9 mouse cellular contexts compared by ENCODE assay signal in the genomic region with DNA sequence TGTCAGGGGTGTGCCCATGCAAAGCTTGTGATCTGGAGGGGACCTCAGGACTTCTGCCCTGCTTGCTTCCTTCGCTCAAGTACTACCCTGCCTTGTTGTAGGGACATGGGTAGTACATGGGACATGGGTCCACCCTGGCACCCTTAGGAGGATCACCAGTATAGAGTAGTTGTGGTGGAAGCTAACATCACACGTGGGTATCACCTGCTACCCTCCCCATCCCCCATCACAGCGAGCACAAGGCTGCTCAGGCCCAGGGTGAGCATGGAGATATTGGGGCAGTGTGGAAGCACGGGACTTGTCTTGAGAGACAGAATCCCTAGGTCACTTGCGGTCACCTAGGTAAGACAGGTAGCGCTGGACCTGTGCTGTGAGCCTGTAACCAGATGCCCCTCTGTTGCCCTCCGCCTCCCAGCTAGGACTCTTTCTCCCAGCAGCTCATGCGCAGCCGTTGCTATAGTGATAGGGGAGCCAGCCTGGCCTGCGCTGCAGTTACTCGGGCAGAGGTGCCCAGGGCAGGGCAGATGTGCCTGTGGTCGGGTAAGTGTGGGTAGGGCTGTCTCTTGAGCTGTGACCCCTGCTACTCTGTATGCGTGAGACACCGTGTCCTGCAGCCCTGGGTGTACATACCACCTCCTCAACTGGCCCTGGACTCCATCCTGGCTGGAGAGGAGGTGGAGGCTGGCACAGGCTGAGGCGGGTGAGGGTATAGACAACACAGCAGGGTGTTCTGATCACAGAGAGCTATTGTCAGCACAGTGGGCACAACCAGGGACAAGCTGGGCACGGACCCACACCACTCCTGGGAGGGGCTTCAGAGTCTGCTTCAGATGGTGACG. TPM values are rescaled to one million over a fixed set of nuclear protein-coding genes. Genes with fewer than 3 reads are reported as not detected.
DNase-seq lines count a peak whose midpoint lies in the region; ATAC-seq and TF ChIP-seq lines count a peak whose summit lies in the region.
"Had no signal": no experiment of that assay in that cellular context is flagged by ENCODE, and none has a peak within 500 bp of the region (broad histone marks: within the 10 kb centered on the region; RNA-seq: fewer than 3 reads in every experiment).

No protein-coding gene starts in this region.

- no peak for ATAC-seq in stomach, embryonic 16.5 days (ENCODE audit: insufficient read depth, low FRiP score)
- no peak for ATAC-seq in stomach, postnatal 0 days (ENCODE audit: low FRiP score, low TSS enrichment)
- ATAC-seq in megakaryocyte-erythroid progenitor cell, adult 5-6 weeks (replicated peaks; ENCODE audit: low FRiP score, low TSS enrichment, poor library complexity, severe bottlenecking), result no peak

- TF ChIP-seq CTCF in cerebellum, adult 2 months (IDR thresholded peaks at IDR 0.05; ENCODE audit: borderline replicate concordance, insufficient read depth, low read depth, low read length), result no peak
- TF ChIP-seq CTCF in stomach, postnatal 0 days (IDR thresholded peaks at IDR 0.05; ENCODE audit: low read depth), result no peak

- peak overlapping the region; percentile 100 for H3K27ac ChIP-seq in cerebellum, adult 2 months (ENCODE audit: insufficient read depth, low read length)
- no peak overlapping the region for H3K27ac ChIP-seq in stomach, embryonic 16.5 days (ENCODE audit: low read length)
- H3K27ac ChIP-seq in stomach, postnatal 0 days (replicated peaks), result no peak overlapping the region
- H3K27ac ChIP-seq: limb, embryonic 13.5 days had no signal

- TF ChIP-seq POLR2A in cerebellum, adult 2 months (IDR thresholded peaks at IDR 0.05; ENCODE audit: borderline replicate concordance, insufficient read depth, low read length), result peak; percentile 16; the same call in 1 of the 2 replicates

- no peak overlapping the region for H3K4me2 ChIP-seq in stomach, embryonic 16.5 days (ENCODE audit: low read depth, low read length)
- no peak overlapping the region for H3K4me2 ChIP-seq in stomach, postnatal 0 days (replicated peaks; ENCODE audit: low read depth)

- peak overlapping the region; percentile 71 for H3K4me3 ChIP-seq in cerebellum, adult 2 months (replicated peaks; ENCODE audit: insufficient read depth, low read depth, low read length)
- H3K4me3 ChIP-seq in stomach, embryonic 16.5 days (replicated peaks; ENCODE audit: low read length), result no peak overlapping the region
- no peak overlapping the region for H3K4me3 ChIP-seq in stomach, postnatal 0 days (ENCODE audit: low read depth, low read length)
- H3K4me3 ChIP-seq: limb, embryonic 13.5 days had no signal

- DNase-seq in cerebellum, adult 2 months, result peak; percentile 59 to 62
- DNase-seq in cerebellum, postnatal 4 days (ENCODE audit: low spot score in 2 of 2), result no peak
- DNase-seq in stomach, postnatal 0 days (ENCODE audit: low spot score), result no peak
- peak; percentile 67 to 79 for DNase-seq in kidney, postnatal 4 days
- peak; percentile 13 for DNase-seq in splenic B cell, adult 2 months (ENCODE audit: low read depth, low spot score)
- no peak for DNase-seq in heart, adult 9 months (ENCODE audit: low spot score in 2 of 2)

- WGBS in cerebellum, adult 2 months, result 17% methylated on average over 17 of the region's 17 CpGs
- WGBS in stomach, embryonic 16.5 days, result 74% methylated on average over 17 of the region's 17 CpGs
- WGBS in stomach, postnatal 0 days, result 80% methylated on average over 17 of the region's 17 CpGs

- peaks cover 66% of the 10 kb centered on the region for H3K4me1 ChIP-seq in cerebellum, adult 2 months (ENCODE audit: control insufficient read depth, insufficient read depth, low read length)
- no peaks in the 10 kb centered on the region for H3K4me1 ChIP-seq in stomach, embryonic 16.5 days (ENCODE audit: control insufficient read depth, insufficient read depth, low read length)
- H3K4me1 ChIP-seq in stomach, postnatal 0 days (replicated peaks; ENCODE audit: control insufficient read depth, insufficient read depth), result no peaks in the 10 kb centered on the region

- H3K36me3 ChIP-seq in stomach, embryonic 16.5 days (ENCODE audit: control insufficient read depth, insufficient read depth, low read length), result no peaks in the 10 kb centered on the region
- no peaks in the 10 kb centered on the region for H3K36me3 ChIP-seq in stomach, postnatal 0 days (ENCODE audit: control insufficient read depth, insufficient read depth, low read length)
- H3K36me3 ChIP-seq in splenic B cell, adult 2 months (ENCODE audit: control insufficient read depth, insufficient read depth, low read length, poor library complexity, severe bottlenecking), result no peaks in the 10 kb centered on the region; the same call in 1 of the 2 replicates

- H3K27me3 ChIP-seq in cerebellum, adult 2 months (ENCODE audit: control insufficient read depth, insufficient read depth, low read length), result no peaks in the 10 kb centered on the region
- H3K27me3 ChIP-seq in stomach, embryonic 16.5 days (ENCODE audit: control insufficient read depth, insufficient read depth, low read length), result peaks cover 8% of the 10 kb centered on the region; the same call in 1 of the 2 replicates
- no peaks in the 10 kb centered on the region for H3K27me3 ChIP-seq in stomach, postnatal 0 days (ENCODE audit: control insufficient read depth, insufficient read depth, low read length)
- no peaks in the 10 kb centered on the region for H3K27me3 ChIP-seq in splenic B cell, adult 2 months (ENCODE audit: control insufficient read depth, insufficient read depth, low read length, poor library complexity, severe bottlenecking)

- no peaks in the 10 kb centered on the region for H3K9me3 ChIP-seq in stomach, embryonic 16.5 days (replicated peaks; ENCODE audit: control insufficient read depth, low read length)
- no peaks in the 10 kb centered on the region for H3K9me3 ChIP-seq in stomach, postnatal 0 days (ENCODE audit: control insufficient read depth, low read length)
- H3K9me3 ChIP-seq: limb, embryonic 13.5 days had no signal

- H3K9ac ChIP-seq in stomach, embryonic 16.5 days (ENCODE audit: low read length), result 0 out of 2 replicates have a peak overlapping the region, but pooled peaks have one; percentile 26
- H3K9ac ChIP-seq in stomach, postnatal 0 days (ENCODE audit: low read length), result no peak overlapping the region

- no peak for TF ChIP-seq EP300 in stomach, postnatal 0 days (optimal IDR thresholded peaks at IDR 0.05)

RNA-seq across cellular contexts. Expression of a gene that starts 2.1 kb away (rescaled TPM):
- polyA plus RNA-seq in cerebellum, adult 2 months (2012; rRNA removed), result 285 and 294 TPM in 2 replicates
- 4.0 and 4.6 TPM in 2 replicates for polyA plus RNA-seq in stomach, embryonic 16.5 days (2015; fragmentation: Nextera tagmentation; extraction: Ambion mirVana)
- 1.7 and 2.6 TPM in 2 replicates for polyA plus RNA-seq in stomach, postnatal 0 days (2015; fragmentation: Nextera tagmentation; extraction: Ambion mirVana)
- total RNA-seq in megakaryocyte-erythroid progenitor cell, adult 5-6 weeks (2014; fragmentation: Nextera tagmentation), result 34.7 and 38.3 TPM in 2 replicates
- 10.8 and 13.1 TPM in 2 replicates for total RNA-seq in megakaryocyte-erythroid progenitor cell, adult 5-6 weeks (2017)

RNA-seq across cellular contexts. Expression of a gene that starts 7.5 kb away (rescaled TPM):
- polyA plus RNA-seq in cerebellum, adult 2 months (2012; rRNA removed), result 0.51 and 0.71 TPM in 2 replicates
- 0.19 TPM in 1 of 2 replicates, not detected in the other for polyA plus RNA-seq in stomach, embryonic 16.5 days (2015; fragmentation: Nextera tagmentation; extraction: Ambion mirVana)
- polyA plus RNA-seq in stomach, postnatal 0 days (2015; fragmentation: Nextera tagmentation; extraction: Ambion mirVana), result 0.12 TPM in 1 of 2 replicates, not detected in the other
- 3.4 and 6.3 TPM in 2 replicates for total RNA-seq in megakaryocyte-erythroid progenitor cell, adult 5-6 weeks (2014; fragmentation: Nextera tagmentation)
- 4.5 and 4.9 TPM in 2 replicates for total RNA-seq in megakaryocyte-erythroid progenitor cell, adult 5-6 weeks (2017)

RNA-seq across cellular contexts. Expression of a gene that starts 26.0 kb away (rescaled TPM):
- polyA plus RNA-seq in cerebellum, adult 2 months (2012; rRNA removed), result 0.84 and 2.8 TPM in 2 replicates
- 60.5 and 113 TPM in 2 replicates for polyA plus RNA-seq in stomach, embryonic 16.5 days (2015; fragmentation: Nextera tagmentation; extraction: Ambion mirVana)
- 246 and 272 TPM in 2 replicates for polyA plus RNA-seq in stomach, postnatal 0 days (2015; fragmentation: Nextera tagmentation; extraction: Ambion mirVana)
- not detected in 2 replicates for total RNA-seq in megakaryocyte-erythroid progenitor cell, adult 5-6 weeks (2014; fragmentation: Nextera tagmentation)
- not detected in 2 replicates for total RNA-seq in megakaryocyte-erythroid progenitor cell, adult 5-6 weeks (2017)

RNA-seq across cellular contexts. Expression of a gene that starts 30.3 kb away (rescaled TPM):
- polyA plus RNA-seq in cerebellum, adult 2 months (2012; rRNA removed), result 196 and 230 TPM in 2 replicates
- polyA plus RNA-seq in stomach, embryonic 16.5 days (2015; fragmentation: Nextera tagmentation; extraction: Ambion mirVana), result 44.1 and 49.4 TPM in 2 replicates
- polyA plus RNA-seq in stomach, postnatal 0 days (2015; fragmentation: Nextera tagmentation; extraction: Ambion mirVana), result 51.7 and 59.7 TPM in 2 replicates
- 34.5 and 36.3 TPM in 2 replicates for total RNA-seq in megakaryocyte-erythroid progenitor cell, adult 5-6 weeks (2014; fragmentation: Nextera tagmentation)
- total RNA-seq in megakaryocyte-erythroid progenitor cell, adult 5-6 weeks (2017), result 17.9 and 25.9 TPM in 2 replicates

RNA-seq across cellular contexts. Expression of a gene that starts 31.5 kb away (rescaled TPM):
- polyA plus RNA-seq in cerebellum, adult 2 months (2012; rRNA removed), result 502 and 505 TPM in 2 replicates
- polyA plus RNA-seq in stomach, embryonic 16.5 days (2015; fragmentation: Nextera tagmentation; extraction: Ambion mirVana), result 54.9 and 66.1 TPM in 2 replicates
- 52.8 and 53.0 TPM in 2 replicates for polyA plus RNA-seq in stomach, postnatal 0 days (2015; fragmentation: Nextera tagmentation; extraction: Ambion mirVana)
- not detected in 2 replicates for total RNA-seq in megakaryocyte-erythroid progenitor cell, adult 5-6 weeks (2014; fragmentation: Nextera tagmentation)
- not detected in 2 replicates for total RNA-seq in megakaryocyte-erythroid progenitor cell, adult 5-6 weeks (2017)

Comparison
In these comparisons a context has a peak if more than half of its experiments do, and no peak if none do; other contexts are left out.
1. DNase-seq: peak in cerebellum, adult 2 months (2 of 2), kidney, postnatal 4 days (2 of 2) and splenic B cell, adult 2 months (single experiment); none in cerebellum, postnatal 4 days (0 of 2), stomach, postnatal 0 days (single experiment) and heart, adult 9 months (0 of 2).
2. RNA of a gene that starts 2.1 kb away (polyA plus RNA-seq): 285 to 294 TPM in cerebellum, adult 2 months; 4.0 to 4.6 TPM in stomach, embryonic 16.5 days and 1.7 to 2.6 TPM in stomach, postnatal 0 days; every median in the first group is over 10 times any median in the second.
3. RNA of a gene that starts 26.0 kb away (polyA plus RNA-seq): 246 to 272 TPM in stomach, postnatal 0 days and 60.5 to 113 TPM in stomach, embryonic 16.5 days; 0.84 to 2.8 TPM in cerebellum, adult 2 months; every median in the first group is over 10 times any median in the second.